Mouse (Mus musculus) MN1 (cell line): ENCODE measurements around the gene Gm7030.
"Not testable (repeated sequence)": the region's sequence is repeated elsewhere in the genome, so short reads cannot be mapped to it uniquely, and the experiment has no call there.

Source experiments
- DNase-seq: peaks from one replicate; pipeline ENCODE4 v3.0.0-alpha.2; 2016; ENCODE audit warnings: low spot score

Gene Gm7030

DNA sequence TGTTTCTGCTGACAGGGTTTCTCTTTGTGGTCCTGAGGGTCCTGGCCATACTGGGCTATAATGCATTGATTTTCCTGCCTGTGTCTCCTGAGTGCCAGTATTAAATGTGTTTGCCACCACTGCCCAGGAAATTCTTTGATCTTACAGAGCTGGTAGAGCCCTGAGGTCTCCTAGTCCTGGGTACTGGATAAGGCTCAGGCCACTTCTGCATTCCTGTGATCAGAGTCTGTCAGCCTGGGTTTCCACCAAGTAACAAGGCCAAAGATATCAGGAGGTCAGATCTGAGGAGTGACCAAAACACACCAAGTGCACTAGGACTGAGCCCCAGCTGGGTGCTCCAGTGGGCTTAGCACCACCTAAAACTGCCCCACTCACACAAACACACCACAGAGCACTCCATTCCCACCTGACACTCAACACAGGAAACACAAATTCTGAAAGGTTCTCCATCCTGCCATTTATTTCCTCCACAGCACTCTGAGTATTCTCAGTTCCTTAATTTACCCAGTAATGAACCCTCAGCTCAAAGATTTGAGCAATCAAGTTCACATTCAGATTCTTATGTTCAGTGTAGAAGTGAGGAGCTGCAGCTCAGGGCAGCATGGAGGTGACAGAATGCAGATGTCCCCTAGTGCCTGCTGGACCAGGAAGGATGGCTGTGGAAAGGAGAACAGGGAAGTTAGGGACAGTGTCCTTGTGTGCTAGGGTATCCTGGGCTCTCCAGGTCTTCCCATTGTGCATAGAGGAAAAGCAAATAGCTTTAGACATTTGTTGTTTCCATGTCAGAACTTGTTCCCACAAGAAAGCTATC, 6.4 kb upstream of the Gm7030 start:
- not testable (repeated sequence) for DNase-seq

DNA sequence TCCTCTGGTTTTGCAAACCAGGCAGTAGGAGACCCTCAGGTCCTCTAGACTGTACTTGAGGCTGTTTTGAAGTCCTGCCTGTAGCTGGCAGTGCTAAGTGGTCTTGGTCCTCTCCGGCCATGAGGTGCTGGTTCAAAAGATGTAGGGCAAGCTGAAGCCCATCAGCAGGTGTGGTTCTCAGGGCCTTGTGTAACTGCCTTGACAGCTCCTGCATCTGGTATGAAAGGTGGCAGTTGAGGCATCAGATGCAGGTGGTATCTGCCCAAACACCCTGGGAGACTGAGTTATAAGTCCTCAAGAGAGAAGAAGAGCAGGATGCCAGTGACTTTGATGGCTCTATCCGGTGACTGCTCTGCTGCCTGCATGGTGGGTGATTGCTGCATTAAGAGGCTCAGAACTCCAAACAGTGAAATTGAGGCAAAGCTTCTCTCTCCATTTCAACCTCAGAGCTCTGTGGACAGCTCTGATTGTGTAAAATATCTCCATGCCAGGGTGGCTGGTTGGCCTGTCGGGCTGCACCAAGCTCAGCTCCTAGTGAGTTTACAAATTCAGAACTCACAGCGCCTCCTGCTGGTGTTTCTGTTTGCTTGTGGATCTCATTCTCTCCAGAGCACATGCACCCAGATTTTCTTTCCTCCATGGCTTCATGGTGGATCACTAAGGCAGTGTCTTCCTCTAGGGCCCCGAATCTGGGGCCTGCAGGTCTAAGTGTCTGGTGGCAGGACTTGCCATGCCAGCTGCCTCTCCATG, 2.5 kb upstream of the Gm7030 start:
- peak; percentile 65 for DNase-seq

DNA sequence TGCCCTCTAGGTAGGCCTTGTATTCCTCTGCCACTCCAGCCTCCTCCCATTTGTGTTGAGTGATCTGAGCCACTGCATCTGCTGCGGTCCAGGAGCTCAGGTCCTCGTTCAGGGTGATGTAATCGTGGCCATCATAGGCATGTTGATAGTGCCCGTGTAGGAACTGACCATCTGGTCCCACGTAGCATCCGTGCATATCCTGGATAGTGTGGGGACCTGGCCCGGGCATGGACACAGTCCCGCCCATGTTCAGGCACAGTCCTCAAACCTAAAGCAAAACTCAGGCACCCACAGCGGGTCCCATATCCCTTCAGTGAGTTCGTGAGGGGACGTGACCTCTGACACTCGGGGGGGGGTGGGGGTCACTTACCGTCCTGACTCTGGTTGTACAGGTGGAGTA, 700 bp downstream of the Gm7030 start:
- not testable (repeated sequence) for DNase-seq

DNA sequence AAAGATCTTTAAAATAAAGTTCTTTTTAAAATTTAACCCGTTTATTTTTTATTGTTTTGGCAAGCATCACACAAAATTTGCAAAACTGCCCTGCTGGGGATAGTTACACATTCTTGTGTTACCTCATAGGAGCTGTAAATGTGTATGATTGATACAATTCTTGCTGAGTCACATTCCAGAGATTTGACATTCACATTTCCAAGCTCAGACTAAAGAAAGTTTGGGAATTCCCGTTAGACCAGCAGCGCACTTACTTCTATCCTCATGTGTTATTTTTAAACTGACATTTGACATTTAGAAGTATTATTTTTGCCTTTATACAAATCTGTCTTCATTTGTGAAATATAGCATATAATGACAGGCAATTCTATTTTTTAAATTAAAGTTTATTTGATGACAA, 5.1 kb downstream of the Gm7030 start:
- DNase-seq: not testable (repeated sequence)

DNA sequence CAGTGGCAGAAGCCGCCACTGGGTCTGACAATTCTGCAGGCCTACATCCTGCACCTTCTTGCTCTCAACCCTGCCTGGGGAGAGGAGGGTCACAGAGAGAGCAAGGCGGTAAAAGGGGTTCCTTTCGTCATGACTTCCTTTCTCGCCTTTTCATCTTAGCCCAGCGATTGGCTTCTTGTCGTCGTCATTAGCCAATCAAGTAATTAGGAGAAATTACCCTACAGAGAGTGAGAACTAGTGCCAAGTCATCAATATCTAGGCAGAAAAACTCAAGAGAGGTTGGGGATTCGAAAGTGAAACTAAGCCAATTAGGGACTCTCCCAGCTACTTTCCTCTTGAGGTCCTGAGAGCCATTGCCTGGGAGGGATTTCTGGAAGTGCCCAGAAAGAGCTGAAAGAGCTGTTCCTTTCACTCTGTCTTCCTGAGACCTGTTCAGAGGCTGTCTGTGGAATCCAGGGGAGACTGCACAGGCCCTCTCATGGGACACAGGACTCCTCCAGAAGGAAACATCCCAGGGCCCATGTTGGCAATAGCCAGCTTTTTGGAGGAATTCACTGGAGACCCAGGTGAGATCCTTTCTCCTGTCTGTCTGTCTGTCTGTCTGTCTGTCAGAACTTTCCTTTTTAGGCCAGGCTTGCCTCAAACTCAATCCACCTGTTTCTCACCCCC, 7.7 kb downstream of the Gm7030 start, which contains the start of gene Gm19684:
Gene Gm19684, plus strand, starts transcription at position 327 of the 669 bp plus-strand sequence.
- peak; percentile 70 for DNase-seq

DNA sequence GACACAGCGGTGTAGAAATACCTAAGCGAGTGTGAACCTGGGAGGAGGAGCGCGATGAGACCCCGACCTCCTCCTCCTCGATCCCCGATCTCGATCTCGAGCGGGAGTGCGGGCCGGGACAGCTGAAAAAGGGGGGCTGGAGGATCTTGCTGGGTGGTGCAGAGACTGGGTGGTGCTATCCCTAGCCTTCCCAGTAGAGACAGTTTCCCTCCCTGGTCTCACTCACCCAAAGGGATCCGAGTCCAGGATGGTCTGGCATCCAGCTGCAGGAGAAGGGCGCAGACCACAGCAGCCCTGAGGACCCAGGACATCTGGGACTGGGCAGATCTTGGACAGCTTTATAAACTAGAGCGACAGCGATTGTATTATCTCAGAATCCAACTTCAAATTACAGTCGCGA, 8.4 kb downstream of the Gm7030 start:
- not testable (repeated sequence) for DNase-seq

DNA sequence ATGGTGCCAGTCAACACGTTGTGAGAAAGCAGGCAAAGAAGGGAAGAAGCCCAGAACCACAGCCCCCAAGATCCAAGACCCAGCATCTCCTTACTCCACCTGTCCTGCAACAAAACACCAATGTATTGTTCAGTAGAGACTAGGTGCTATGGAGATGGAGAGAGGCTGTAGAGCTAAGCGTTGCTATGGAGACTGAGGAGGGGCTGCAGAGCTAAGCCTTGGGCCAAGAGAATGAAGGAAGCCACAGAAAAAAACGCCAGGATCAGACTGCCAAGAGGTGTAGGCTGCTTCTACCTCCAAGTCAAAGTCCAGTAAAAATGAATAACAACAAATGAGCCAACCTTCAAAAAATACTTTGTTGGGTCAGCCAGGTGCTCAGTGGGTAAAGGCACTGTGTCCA, 12.7 kb downstream of the Gm7030 start:
- not testable (repeated sequence) for DNase-seq

DNA sequence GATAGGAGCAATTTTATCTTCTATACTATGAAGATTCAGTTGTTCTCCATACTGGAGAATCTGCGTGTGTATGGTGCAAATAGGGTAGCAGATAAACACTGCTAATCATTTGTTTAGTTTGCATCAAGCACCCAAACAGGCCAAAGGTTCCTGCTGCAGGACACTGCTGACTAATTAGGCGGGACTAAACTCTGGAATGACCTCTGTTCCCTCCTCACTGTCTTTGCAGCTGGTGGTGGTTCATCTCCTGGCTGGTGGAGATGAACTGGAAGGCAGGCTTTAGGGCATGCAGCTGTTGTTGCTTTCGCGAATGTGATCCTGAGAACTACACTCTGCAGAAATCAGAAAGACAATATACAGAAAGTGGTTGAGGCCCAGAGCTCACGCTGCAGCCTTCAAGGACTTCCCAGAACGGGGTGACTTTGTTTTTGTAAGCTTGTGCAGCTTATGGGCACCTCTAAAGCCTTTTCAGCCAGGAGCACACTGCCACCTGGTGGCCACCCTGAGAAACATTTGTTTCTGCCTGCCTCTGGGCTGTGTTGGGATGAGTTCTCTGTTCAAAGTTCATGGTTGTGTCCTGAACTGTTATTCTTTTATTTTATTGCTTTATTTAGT, 15.1 kb downstream of the Gm7030 start:
- peak; percentile 53 for DNase-seq

DNA sequence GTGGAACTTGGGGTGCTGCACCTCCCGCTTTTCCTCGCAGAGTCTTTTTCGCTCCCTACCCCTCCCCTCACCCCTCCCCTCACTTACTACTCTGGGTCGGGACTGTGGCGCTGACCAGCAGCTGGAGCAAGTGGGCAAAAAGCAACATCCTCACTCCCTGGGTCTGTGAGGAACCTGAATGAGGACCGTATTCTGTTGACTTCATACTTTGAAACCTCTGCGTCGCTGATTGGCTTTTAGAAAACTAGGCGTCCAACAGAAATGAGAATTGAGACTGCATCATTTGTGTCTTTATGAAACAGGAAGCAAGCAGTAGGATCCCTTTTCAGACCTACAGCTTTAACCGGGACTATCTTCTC, 17.7 kb downstream of the Gm7030 start:
- not testable (repeated sequence) for DNase-seq

DNA sequence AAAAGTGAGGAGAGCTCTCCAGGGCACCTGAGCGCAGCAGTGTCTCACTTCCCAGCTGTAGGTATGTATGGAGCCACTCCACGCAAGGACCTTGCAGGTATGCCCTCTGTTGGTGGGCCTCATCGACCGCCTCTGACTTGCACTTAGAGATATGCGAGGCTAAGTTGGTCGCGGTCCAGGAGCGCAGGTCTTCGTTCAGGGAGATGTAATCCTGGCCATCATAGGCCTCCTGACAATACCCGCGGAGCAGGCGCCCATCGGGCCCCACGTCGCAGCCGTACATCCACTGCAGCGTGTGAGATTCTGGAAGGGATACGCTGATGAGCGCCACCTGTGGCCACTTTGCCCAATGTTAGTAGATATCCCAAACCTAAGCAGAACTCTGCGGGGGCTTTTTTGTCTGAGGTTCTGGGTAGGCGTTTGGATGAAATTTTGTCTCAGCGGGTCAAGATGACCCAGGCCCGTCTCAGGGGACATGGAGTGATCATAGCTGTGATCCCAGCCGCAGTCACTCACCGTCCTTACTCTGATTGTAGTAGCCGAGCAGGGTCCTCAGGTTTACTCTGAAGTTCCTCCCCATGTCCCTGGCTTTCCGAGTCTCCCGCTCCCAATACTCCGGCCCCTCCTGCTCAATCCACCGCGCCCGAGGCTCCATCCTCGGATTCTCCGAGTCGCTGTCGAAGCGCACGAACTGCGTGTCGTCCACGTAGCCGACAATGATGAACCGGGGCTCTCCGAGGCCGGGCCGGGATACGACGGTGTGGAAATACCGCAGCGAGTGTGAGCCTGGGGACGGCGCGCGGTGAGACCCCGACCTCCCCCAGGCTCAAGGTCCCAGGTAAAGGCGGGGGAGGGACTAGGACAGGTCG, 18.4 kb downstream of the Gm7030 start:
- not testable (repeated sequence) for DNase-seq

DNA sequence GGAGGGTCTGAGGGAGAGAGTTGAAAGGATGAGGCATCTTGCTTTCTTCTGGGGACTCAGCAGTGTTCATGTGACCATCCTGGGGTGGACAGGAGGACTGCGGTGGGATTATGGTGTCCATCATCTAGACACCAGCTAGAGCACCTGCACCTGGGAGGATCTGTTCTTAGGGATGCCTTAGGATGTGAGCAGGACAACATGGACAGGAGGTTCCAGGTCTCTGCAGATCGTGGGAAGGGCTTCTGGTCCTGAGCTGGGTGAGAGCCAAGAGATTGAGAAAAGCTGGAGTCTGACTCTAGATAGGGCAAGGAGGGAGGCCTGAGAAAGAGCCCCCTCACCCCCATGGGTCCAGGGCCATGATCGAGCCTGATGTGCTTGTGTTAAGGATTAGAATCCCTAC, 19.1 kb downstream of the Gm7030 start:
- not testable (repeated sequence) for DNase-seq

DNA sequence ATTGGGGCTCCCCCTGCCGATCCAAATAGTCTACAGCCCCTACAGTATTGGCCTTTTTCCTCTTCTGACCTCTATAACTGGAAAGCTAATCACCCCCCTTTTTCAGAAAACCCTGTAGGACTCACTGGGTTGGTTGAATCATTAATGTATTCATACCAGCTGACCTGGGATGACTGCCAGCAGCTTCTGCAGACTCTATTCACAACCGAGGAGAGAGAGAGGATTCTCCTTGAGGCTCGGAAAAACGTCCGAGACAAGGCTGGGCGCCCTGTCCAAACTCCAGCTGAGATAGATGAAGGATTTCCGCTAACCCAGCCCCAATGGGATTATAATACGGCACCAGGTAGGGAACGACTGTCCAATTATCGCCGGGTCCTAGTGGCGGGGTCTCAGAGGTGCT, 27.1 kb downstream of the Gm7030 start:
- DNase-seq: not testable (repeated sequence)

DNA sequence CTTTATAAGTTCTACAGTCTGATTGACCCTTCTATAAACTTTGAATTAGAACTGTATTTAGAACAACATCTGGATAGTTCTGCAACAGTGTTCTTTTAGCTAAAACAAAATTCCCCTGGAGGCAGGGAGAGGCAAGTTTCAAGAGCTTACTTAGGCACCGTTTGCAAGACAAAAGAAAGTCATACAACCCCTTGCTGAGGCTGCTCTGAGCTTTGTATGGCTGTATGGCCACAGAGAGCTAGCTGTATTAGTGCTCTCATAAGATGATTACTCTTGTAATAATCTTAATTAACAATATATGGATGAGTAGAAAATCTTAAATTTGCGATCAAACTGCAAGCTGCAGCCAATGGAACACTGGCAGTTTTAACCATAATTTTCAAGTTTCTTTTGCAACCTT, 29.6 kb downstream of the Gm7030 start:
- DNase-seq: not testable (repeated sequence)

DNA sequence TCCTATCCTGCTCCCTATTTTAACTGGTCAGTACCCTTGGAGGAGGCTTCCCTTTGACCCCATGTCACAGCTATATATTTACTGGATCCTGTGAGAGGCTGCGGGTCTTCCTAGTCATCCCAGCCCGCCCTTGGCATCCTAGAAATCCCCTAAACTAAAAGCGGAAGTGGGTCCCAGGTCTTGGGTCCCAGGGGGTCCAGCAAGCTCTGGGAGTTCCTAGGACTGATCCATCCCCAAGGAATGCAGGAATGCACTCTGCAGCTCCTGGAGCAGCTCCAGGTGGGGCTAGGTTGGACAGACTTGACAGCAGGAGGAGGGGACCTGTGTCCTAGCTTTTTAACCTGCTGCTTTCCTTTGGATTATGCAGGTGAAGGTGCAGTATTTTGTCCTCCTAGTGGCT, 35.3 kb downstream of the Gm7030 start:
- DNase-seq: no peak

DNA sequence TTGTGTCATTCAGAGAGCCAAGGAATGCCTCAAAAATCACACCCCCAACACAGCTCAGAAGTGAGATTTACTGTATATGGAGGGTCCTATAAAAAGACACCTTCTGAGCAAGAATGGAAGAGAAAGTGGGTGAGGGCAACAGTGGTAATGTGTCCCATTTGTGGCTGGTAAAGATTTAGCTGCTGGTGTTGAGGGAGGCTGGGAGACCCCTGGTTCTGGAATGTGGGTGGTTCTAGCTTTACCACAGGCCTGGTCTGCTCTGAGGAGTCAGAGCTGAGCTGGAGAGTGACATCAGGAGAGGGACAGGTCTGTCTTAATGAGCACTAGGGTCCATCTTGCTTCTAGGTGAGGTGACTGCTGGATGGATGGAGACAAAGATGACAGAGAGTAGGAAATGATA, 36.7 kb downstream of the Gm7030 start:
- not testable (repeated sequence) for DNase-seq

DNA sequence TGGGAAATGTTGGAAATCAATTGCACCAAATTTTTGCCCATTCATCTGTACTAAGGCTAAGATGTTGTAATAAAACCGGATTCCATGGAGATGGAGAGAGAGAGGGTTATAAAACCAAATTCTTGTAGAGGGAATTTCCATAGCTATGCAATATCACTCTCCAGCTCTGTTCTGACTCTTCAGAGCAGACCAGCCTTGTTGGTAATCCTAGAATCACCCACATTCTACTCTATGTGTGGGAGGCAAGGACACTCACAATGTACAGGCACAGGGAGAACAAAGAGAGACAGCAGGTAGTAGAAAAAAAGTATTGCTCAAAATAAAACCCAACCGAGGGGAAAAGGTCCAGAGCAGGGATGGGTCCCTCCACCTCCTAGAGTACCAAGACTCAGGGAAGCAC, 37.3 kb downstream of the Gm7030 start:
- not testable (repeated sequence) for DNase-seq

DNA sequence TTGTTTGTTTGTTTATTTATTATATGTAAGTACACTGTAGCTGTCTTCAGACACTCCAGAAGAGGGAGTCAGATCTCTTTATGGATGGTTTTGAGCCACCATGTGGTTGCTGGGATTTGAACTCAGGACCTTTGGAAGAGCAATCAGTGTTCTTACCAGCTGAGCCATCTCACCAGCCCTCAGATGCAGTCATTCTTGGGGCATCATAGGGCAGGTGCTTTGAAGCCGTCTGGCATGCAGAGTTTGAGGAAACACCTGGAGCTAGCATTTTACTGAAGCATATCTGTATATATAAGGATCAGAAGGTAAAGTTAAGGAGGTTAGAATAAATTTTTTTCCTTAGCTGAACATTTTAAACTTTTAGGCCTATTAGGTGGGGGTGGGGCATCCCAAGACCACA, 43.2 kb downstream of the Gm7030 start:
- not testable (repeated sequence) for DNase-seq

DNA sequence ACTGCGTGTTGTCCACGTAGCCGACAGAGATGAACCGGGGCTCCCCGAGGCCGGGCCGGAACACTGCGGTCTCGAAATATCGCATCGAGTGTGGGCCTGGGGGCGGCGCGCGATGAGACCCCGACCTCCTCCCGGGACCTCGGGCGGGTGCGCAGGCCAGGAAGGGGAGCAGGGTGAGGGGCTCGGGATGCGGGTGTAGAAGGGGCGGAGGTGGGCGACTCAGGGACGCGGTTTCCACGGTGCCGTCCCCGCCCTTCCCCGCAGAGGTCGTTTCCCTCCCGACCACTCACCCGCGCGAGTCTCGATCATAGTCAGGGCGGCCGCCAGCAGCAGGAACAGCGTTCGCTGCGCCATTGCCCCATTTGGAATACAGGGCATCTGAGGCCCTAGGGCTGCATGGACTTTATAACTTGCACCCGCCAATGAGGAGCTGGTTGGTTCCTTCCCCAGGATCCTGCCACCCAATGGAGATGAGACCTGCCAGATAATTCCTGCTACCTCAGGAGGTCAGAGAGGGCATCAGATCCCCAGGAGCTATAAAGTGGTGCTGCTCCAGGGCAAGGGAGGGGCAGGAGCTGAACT, 45.3 kb downstream of the Gm7030 start:
- DNase-seq: no peak

DNA sequence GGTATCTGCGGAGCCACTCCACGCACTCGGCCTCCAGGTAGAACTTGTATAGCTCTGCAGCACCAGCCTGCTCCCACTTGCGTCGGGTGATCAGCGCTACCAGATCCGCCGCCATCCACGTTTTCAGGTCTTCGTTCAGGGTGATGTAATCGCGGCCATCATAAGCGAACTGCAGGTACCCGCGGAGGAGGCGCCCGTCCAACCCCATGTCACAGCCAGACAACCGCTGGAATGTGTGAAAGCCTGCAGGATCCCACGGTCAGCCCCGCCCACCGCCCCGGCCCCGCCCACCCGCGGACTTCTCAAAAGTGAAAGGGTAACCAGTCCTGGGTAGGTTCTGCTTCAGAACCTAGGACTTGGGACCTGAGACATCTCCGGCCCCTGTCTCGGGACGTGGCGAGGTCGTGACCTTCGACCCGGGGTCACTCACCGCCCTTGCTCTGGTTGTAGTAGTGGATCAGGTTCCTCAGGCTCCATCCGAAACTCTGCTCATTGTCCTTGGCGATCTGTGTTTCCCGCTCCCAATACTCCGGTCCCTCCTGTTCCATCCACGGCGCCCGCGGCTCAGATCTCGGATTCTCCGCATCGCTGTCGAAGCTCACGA, 45.9 kb downstream of the Gm7030 start:
- no peak for DNase-seq

DNA sequence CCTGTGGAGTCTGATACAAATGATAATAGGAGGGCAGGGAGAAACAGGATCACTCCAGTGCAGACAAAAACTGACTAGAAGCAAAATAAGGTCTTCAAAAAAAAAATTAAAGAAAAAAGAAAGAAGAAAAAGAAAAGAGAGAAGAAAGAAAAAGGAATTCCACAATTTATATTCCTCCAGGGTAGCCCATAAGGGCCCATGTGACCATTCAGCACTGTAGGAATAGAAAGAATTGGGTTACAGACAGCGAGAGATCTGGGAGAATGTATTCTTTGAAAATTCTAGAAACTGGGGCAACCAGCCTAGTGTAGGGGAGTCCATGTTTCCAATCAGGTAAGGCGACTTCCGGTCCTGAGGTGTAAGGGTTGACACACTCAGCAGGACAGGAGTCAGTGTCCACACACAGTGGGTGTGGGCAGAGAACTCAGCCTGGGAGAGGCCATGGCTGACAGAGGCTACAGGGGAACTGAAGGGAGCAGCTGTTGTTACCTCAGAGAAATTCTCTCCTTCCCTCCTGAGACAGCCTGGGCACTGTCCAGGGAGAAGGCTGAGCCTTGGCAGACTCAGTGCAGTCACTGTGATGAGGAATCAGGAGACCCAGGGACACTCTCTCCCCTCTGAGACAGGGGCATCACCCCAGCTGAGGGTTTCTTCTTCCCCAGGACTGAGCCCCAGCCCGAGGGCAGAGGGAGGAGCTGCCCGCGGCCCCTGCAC, 46.5 kb downstream of the Gm7030 start:
- not testable (repeated sequence) for DNase-seq
